Mouse (Mus musculus): Measurements from ENCODE around the gene Mrm3. TPM values are rescaled to one million over a fixed set of nuclear protein-coding genes. Genes with fewer than 3 reads are reported as not detected.

The Mrm3 gene
- polyA plus RNA-seq, 1 experiment from 2014 or later: 18.6 TPM

GRCm38 (mm10) chr11:76272440-76272839, 28.9 kb downstream of the Mrm3 start:
- ATAC-seq (replicated peaks; ENCODE audit: low FRiP score) (no peak), DNase-seq (ENCODE audit: low spot score) (no peak)
- Histone ChIP-seq H3K27me3 (ENCODE audit: control insufficient read depth, insufficient read depth, low read length) (no peaks in the 10 kb centered on the region), H3K4me1 (replicated peaks; ENCODE audit: control insufficient read depth, insufficient read depth, low read length) (peaks cover 14% of the 10 kb centered on the region), H3K27ac (ENCODE audit: low read depth, low read length) (no peak overlapping the region), H3K4me2 (ENCODE audit: low read depth, low read length, severe bottlenecking) (no peak overlapping the region), H3K36me3 (ENCODE audit: control insufficient read depth, insufficient read depth, low read length) (peaks cover 3% of the 10 kb centered on the region), H3K9ac (ENCODE audit: low read length) (no peak overlapping the region), H3K9me3 (ENCODE audit: control insufficient read depth, low read length) (no peaks in the 10 kb centered on the region), H3K4me3 (ENCODE audit: low read depth, low read length) (no peak overlapping the region)
- 82% methylated on average over 4 of the region's 4 CpGs for WGBS

DNA sequence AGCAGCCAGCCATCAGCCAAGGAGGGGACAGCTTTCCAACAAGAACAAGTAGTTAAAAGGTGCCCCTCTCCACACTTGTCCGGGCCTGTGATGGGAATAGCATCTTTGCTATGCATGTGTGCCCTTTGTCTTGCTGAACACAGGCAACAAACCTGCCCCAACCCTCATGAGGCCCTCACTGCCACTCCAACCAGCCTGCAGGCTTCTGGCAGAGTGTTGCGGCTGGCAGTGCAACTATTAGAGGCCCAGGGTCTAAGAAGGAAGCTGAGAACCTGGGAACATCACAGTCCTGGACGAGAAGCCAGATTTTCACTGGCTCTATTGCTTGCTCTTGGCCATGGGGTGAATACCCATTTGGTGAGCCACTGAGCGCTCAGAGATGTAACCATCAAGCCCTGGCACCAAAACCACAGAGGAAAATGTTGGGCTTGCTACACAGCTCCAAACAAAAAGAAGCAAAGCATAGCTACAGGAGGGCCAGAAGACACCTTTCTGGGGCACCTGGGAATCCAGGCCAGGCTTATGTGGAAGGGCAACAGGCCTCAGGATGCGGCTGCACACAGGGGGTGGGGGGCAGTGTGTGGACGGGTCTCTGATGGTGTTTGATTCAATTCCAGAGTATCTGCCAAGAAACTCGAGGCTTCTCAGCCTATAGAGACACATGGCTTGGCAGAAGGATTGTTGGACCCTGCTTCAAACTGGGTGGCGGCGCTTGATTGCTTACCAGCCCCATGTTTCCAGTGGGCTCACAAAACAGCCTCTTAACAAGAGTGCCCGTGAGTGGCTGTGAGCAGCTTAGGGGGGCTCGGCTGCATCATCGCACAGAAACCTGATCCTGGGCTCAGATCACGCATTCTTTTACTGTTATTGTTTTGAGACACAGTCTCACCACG, 35.7 kb downstream of the Mrm3 start:
- H3K36me3 ChIP-seq (ENCODE audit: control insufficient read depth, insufficient read depth, low read length): peaks cover 3% of the 10 kb centered on the region
- H3K9me3 ChIP-seq (ENCODE audit: control insufficient read depth, low read length): peaks cover 4% of the 10 kb centered on the region; the same call in 1 of the 2 replicates
- WGBS: 59% methylated on average over 14 of the region's 14 CpGs
- peaks cover 8% of the 10 kb centered on the region; the same call in 1 of the 2 replicates for H3K4me1 ChIP-seq (replicated peaks; ENCODE audit: control insufficient read depth, insufficient read depth, low read length)
- no peak for ATAC-seq (replicated peaks; ENCODE audit: low FRiP score)
- H3K27me3 ChIP-seq (ENCODE audit: control insufficient read depth, insufficient read depth, low read length): no peaks in the 10 kb centered on the region
- H3K27ac ChIP-seq (ENCODE audit: low read depth, low read length): peak overlapping the region; percentile 26; the same call in 1 of the 2 replicates
- H3K4me2 ChIP-seq (ENCODE audit: low read depth, low read length, severe bottlenecking): no peak overlapping the region
- H3K4me3 ChIP-seq (ENCODE audit: low read depth, low read length): no peak overlapping the region
- no peak overlapping the region for H3K9ac ChIP-seq (ENCODE audit: low read length)
- no peak for DNase-seq (ENCODE audit: low spot score)

DNA sequence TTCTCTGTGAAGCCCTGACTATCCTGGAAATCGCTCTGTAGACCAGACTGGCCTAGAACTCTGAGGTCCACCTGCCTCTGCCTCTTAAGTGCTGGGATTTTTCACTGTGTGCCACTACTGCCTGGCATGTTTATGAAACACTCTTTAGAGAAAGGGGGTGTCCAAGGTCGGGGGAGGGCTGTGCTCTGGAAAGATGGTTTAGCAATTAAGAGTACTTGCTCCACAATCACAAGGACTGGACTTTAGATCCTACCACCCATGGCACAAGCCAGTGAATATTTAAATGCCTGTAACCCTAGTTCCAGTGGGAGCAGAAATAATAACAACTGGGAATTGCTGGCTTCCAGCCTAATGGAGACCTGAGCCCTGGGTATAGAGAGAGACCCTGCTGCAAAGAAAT, 36.5 kb downstream of the Mrm3 start:
- 73% methylated on average over 2 of the region's 2 CpGs for WGBS
- no peak for DNase-seq (ENCODE audit: low spot score)

GRCm38 (mm10) chr11:76283841-76284240, 40.3 kb downstream of the Mrm3 start:
- no peak overlapping the region for H3K4me3 ChIP-seq (ENCODE audit: low read depth, low read length)
- H3K27me3 ChIP-seq (ENCODE audit: control insufficient read depth, insufficient read depth, low read length): no peaks in the 10 kb centered on the region
- WGBS: 95% methylated on average over 6 of the region's 6 CpGs
- peaks cover 4% of the 10 kb centered on the region; the same call in 1 of the 2 replicates for H3K9me3 ChIP-seq (ENCODE audit: control insufficient read depth, low read length)
- no peak for ATAC-seq (replicated peaks; ENCODE audit: low FRiP score)
- no peak overlapping the region for H3K9ac ChIP-seq (ENCODE audit: low read length)
- H3K36me3 ChIP-seq (ENCODE audit: control insufficient read depth, insufficient read depth, low read length): no peaks in the 10 kb centered on the region
- no peak overlapping the region for H3K4me2 ChIP-seq (ENCODE audit: low read depth, low read length, severe bottlenecking)
- H3K4me1 ChIP-seq (replicated peaks; ENCODE audit: control insufficient read depth, insufficient read depth, low read length): peaks cover 21% of the 10 kb centered on the region; the same call in 1 of the 2 replicates
- no peak for DNase-seq (ENCODE audit: low spot score)
- H3K27ac ChIP-seq (ENCODE audit: low read depth, low read length): no peak overlapping the region

More for the DNA sequence above, 36.5 kb downstream of the Mrm3 start:
- Histone ChIP-seq H3K4me2 (ENCODE audit: low read depth, low read length, severe bottlenecking) (no peak overlapping the region), H3K27ac (ENCODE audit: low read depth, low read length) (no peak overlapping the region), H3K4me1 (replicated peaks; ENCODE audit: control insufficient read depth, insufficient read depth, low read length) (peaks cover 8% of the 10 kb centered on the region; the same call in 1 of the 2 replicates), H3K4me3 (ENCODE audit: low read depth, low read length) (no peak overlapping the region), H3K9ac (ENCODE audit: low read length) (no peak overlapping the region), H3K27me3 (ENCODE audit: control insufficient read depth, insufficient read depth, low read length) (no peaks in the 10 kb centered on the region), H3K9me3 (ENCODE audit: control insufficient read depth, low read length) (peaks cover 4% of the 10 kb centered on the region; the same call in 1 of the 2 replicates), H3K36me3 (ENCODE audit: control insufficient read depth, insufficient read depth, low read length) (peaks cover 3% of the 10 kb centered on the region)
- ATAC-seq (replicated peaks; ENCODE audit: low FRiP score): no peak

- 69% methylated on average over 7 of the region's 7 CpGs for WGBS
- H3K4me1 ChIP-seq (replicated peaks; ENCODE audit: control insufficient read depth, insufficient read depth, low read length): peaks cover 15% of the 10 kb centered on the region; the same call in 1 of the 2 replicates
- no peaks in the 10 kb centered on the region for H3K27me3 ChIP-seq (ENCODE audit: control insufficient read depth, insufficient read depth, low read length)
- no peak for ATAC-seq (replicated peaks; ENCODE audit: low FRiP score)
- no peak overlapping the region for H3K4me3 ChIP-seq (ENCODE audit: low read depth, low read length)
- H3K9me3 ChIP-seq (ENCODE audit: control insufficient read depth, low read length): peaks cover 4% of the 10 kb centered on the region; the same call in 1 of the 2 replicates
- no peak overlapping the region for H3K27ac ChIP-seq (ENCODE audit: low read depth, low read length)
- DNase-seq (ENCODE audit: low spot score): no peak
- no peak overlapping the region for H3K9ac ChIP-seq (ENCODE audit: low read length)
- no peaks in the 10 kb centered on the region for H3K36me3 ChIP-seq (ENCODE audit: control insufficient read depth, insufficient read depth, low read length)
- no peak overlapping the region for H3K4me2 ChIP-seq (ENCODE audit: low read depth, low read length, severe bottlenecking)
These were observed 42.0 kb downstream of the Mrm3 start for GRCm38 (mm10) chr11:76285431-76286075.

- H3K27me3 ChIP-seq (ENCODE audit: control insufficient read depth, insufficient read depth, low read length): no peaks in the 10 kb centered on the region
- no peaks in the 10 kb centered on the region for H3K36me3 ChIP-seq (ENCODE audit: control insufficient read depth, insufficient read depth, low read length)
- no peak overlapping the region for H3K9ac ChIP-seq (ENCODE audit: low read length)
- no peak for ATAC-seq (replicated peaks; ENCODE audit: low FRiP score)
- H3K9me3 ChIP-seq (ENCODE audit: control insufficient read depth, low read length): peaks cover 4% of the 10 kb centered on the region; the same call in 1 of the 2 replicates
- no peak overlapping the region for H3K27ac ChIP-seq (ENCODE audit: low read depth, low read length)
- H3K4me1 ChIP-seq (replicated peaks; ENCODE audit: control insufficient read depth, insufficient read depth, low read length): peaks cover 18% of the 10 kb centered on the region; the same call in 1 of the 2 replicates
- H3K4me3 ChIP-seq (ENCODE audit: low read depth, low read length): no peak overlapping the region
- 55% methylated on average over 10 of the region's 10 CpGs for WGBS
- no peak overlapping the region for H3K4me2 ChIP-seq (ENCODE audit: low read depth, low read length, severe bottlenecking)
- DNase-seq (ENCODE audit: low spot score): no peak
These were observed 43.1 kb downstream of the Mrm3 start for GRCm38 (mm10) chr11:76286534-76287126.

- H3K9ac ChIP-seq (ENCODE audit: low read length): no peak overlapping the region
- peaks cover 18% of the 10 kb centered on the region; the same call in 1 of the 2 replicates for H3K4me1 ChIP-seq (replicated peaks; ENCODE audit: control insufficient read depth, insufficient read depth, low read length)
- no peaks in the 10 kb centered on the region for H3K27me3 ChIP-seq (ENCODE audit: control insufficient read depth, insufficient read depth, low read length)
- DNase-seq (ENCODE audit: low spot score) (no peak), ATAC-seq (replicated peaks; ENCODE audit: low FRiP score) (no peak)
- H3K4me3 ChIP-seq (ENCODE audit: low read depth, low read length): no peak overlapping the region
- no peaks in the 10 kb centered on the region for H3K36me3 ChIP-seq (ENCODE audit: control insufficient read depth, insufficient read depth, low read length)
- 33% methylated on average over 10 of the region's 10 CpGs for WGBS
- H3K4me2 ChIP-seq (ENCODE audit: low read depth, low read length, severe bottlenecking): no peak overlapping the region
- H3K27ac ChIP-seq (ENCODE audit: low read depth, low read length): no peak overlapping the region
- H3K9me3 ChIP-seq (ENCODE audit: control insufficient read depth, low read length): peaks cover 4% of the 10 kb centered on the region; the same call in 1 of the 2 replicates
These were observed 43.8 kb downstream of the Mrm3 start for GRCm38 (mm10) chr11:76287301-76287700.

DNA sequence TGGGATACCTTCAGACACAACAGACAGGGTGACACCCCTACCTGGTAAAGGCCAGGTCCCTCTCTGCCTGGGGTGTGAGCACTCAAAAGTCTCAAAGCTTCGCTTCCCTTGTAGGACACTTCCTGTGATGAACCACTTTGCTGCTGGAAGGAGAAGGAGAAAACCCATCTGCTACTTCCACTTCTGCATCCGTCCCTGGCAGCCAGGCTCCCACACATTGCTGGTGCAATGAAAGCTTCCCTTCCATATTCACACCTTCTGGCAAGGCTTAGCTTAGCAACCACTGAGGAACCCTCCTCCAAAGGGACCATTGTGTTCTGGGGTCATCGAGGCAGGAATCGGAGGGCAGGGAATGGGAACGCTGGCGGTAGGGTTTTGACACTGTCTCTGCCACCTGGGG, 45.1 kb downstream of the Mrm3 start:
- WGBS: 81% methylated on average over 6 of the region's 6 CpGs
- Histone ChIP-seq H3K27ac (ENCODE audit: low read depth, low read length) (no peak overlapping the region), H3K4me1 (replicated peaks; ENCODE audit: control insufficient read depth, insufficient read depth, low read length) (peaks cover 25% of the 10 kb centered on the region), H3K27me3 (ENCODE audit: control insufficient read depth, insufficient read depth, low read length) (no peaks in the 10 kb centered on the region), H3K4me3 (ENCODE audit: low read depth, low read length) (no peak overlapping the region), H3K4me2 (ENCODE audit: low read depth, low read length, severe bottlenecking) (no peak overlapping the region), H3K36me3 (ENCODE audit: control insufficient read depth, insufficient read depth, low read length) (no peaks in the 10 kb centered on the region), H3K9ac (ENCODE audit: low read length) (no peak overlapping the region), H3K9me3 (ENCODE audit: control insufficient read depth, low read length) (peaks cover 1% of the 10 kb centered on the region; the same call in 1 of the 2 replicates)
- DNase-seq (ENCODE audit: low spot score) (no peak), ATAC-seq (replicated peaks; ENCODE audit: low FRiP score) (no peak)

Measured in forebrain, embryonic 11.5 days (tissue).